Mouse (Mus musculus) yolk sac, embryonic 10.5 days (tissue): ENCODE results near the gene Fbxo22.

Source experiments
- DNase-seq: peaks from one replicate; pipeline ENCODE4 v3.0.0-alpha.2; 2017; ENCODE audit warnings: low spot score

The Fbxo22 gene

DNA sequence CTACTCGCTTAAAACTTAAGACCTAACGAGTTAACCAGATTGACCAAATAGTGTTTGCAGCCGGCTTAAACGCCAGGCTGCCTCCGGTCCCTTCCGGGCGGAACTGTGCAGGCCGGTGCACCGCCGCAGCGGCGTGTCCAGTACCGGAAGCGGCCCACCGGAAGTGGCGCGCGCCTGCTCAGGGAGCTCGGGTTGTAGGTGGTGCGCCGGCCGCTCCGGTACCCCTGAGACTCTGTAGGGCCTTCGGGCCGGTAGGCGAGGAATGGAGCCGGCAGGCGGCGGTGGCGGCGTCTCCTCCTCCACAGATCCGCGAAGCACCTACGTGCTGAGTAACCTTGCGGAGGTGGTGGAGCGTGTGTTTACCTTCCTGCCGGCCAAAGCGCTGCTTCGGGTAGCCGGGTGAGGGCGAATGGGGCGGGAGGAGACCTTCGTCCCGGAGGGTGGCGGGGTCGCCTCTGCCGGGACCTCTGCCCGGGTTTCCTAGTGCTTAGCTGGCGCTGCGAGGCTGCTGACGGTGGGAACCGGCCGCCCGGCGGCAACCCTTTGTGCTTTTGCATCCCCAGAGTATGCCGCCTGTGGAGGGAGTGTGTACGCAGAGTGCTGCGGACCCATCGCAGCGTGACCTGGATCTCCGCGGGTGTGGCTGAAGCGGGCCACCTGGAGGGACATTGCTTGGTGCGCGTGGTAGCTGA lies at the start of gene Fbxo22:
TSS of gene Fbxo22 (plus strand) at position 136 of the 692 bp plus-strand sequence.
- DNase-seq, result peak; percentile 91

DNA sequence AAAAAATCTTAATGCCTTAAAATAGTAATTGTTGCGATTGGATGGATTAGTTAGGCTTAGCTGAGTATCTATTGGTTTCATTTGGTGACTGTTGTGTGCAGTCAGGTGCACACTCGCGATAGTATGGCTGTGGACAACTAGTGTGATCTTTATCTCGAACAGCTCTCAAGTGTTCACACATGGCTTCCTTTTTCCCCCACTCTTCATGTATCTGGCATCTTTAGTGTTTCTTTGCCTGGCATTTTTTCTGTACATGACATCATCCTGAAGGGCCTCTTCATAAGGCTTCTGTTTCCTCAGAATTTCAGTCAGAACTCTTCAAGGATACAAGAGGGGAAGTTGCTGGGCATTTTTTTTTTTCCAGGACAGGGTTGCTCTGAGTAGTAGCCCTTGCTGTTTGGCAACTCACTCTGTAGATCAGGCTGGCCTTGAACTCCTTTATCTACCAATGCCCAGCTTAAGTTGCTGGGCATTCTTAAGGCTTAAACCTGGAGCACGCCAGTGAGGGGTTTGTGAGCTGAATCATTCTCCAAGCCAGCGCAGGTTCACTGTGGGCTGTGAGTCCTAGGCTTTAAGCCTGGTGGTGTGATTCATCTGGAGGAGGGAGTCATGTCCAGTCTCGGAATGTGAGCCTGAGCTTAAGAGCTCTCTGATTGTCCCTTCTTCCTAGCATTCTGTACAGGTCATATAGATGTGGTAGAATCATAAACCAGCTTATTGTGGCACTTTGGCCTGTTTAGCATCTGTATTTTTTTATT lies 37.9 kb upstream of the Fbxo22 start:
- DNase-seq, result no peak

DNA sequence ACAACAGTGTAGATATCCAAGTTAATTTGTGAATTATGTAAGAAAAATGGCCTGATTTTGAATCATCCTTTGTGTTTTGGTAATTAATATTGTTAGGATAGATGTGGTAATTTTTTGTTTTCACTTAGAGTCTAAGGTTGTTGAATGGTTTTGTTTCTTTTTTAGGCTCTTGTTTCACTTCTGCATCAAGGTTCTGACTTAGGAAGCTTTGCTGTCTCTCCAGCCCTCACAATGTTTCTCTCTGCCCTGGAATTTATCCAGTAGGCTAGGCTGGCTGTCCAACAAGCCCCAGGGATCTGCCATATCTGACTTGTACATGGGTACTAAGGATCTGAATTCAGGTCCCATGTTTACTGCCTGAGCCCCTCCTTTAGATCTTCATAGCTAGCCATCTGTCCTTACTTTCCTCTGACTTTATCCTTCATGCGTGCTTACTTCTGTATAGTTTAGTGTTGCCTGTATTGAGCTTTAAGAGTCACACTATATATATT lies 36.5 kb upstream of the Fbxo22 start:
- DNase-seq, result no peak

DNA sequence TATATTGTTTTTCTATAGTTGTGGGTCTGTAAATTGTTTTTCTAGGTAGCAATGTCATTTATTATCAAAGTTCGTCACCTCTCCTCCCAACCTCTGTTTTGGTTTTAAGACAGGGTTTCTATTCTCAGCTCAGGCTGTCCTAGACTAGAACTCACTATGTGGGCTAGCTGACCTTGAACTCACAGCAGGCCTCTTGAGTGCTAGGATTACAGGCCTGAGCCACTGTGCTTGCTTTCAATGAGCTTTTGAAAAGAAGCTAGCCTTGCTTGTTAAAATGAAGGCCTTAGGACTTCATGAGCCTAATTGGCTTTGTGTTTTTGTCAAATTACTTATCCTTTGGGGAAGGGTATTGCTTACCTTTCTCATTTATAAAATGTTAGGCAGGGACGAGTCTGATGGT lies 34.5 kb upstream of the Fbxo22 start:
- no peak for DNase-seq

DNA sequence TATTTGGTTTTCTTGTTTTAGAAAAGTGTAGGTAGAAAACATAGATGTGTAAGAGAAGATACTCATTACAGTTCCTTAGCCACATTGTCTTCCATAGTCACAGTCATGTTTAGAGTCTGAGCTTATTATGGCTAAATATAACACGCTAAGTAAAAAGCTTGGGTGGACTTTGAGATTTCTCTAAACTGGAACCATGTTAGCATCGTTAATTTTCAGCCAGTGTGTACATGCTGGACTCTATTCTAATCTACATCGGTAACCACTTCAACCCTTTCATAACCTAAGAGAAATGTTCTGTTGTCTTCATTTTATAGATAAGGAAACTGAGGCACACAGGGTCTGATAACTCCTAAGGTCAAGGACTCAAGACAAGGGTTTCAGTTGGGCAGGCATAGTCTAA lies 12.8 kb upstream of the Fbxo22 start:
- no peak for DNase-seq

DNA sequence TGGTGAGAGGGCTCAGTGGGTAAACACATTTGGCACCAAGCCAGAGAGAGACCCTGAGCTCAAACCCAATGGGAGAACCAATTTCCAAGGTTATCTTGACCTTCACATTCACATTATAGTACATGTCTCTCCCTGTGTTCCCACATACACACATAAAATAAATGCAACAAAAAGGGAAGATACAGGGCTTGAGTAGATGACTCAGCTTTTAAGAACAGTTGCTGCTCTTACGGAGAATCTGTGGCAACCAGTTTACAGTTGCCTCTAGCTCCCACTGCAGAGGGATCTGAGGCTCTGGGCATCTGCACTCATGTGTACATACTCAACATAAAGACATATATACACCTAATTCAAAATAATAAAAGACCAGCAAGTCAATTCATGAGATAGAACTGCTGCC lies 10.5 kb upstream of the Fbxo22 start:
- no peak for DNase-seq

DNA sequence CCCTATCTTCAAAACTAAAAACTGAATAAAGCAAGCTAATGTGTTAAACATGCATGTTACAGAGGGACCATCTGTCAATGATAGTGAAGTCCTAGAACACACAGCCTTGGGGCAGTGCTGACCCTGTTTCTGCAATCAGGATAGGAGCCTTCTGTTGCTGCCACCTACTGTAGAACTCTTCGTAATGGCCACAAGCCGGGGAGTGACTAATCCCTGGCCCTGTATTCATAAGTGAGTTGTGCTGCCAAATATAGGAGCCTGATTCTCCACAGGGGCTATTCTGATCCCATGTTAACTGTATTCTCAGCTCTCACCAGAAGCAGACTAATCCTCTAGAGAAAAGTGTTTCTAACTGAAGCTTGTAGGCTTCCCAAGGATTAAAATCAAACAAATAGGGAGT lies 9.4 kb upstream of the Fbxo22 start:
- no peak for DNase-seq

DNA sequence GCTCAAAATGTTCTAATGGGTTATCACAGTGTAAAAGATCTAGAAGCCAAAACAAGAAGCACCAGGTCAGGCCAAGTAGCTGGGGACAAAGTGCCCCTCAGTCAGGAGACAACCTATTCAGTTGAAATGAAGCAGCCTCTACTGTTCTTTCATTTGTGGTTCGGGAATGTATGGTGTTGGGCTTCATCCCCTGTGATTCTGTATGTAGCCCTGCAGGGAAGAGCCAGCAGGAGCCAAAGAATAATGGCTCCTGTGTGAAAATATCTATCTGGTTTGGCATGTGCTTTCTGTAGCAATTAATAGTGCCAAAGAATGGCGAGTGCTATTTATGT lies 301 bp upstream of the Fbxo22 start:
- DNase-seq, result no peak

DNA sequence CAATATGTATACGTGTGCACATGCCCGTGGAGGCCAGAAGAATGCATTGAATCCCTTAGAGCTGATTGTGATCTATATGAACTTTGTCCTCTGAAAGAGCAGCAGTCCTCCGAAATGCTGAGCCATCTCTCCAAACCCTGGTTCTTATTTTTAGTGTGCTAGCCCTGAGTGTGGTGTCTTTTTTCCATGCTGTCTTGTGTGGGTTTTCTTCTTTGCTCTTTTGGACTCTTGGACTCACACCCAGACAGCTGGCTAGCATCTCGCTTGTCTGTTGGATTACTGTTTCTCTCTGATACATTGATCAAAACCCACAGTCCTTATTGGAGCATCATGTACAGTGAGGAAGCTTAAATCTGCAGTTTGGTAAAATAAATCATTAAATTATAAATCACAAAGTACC lies 2.9 kb downstream of the Fbxo22 start:
- DNase-seq, result peak; percentile 72

DNA sequence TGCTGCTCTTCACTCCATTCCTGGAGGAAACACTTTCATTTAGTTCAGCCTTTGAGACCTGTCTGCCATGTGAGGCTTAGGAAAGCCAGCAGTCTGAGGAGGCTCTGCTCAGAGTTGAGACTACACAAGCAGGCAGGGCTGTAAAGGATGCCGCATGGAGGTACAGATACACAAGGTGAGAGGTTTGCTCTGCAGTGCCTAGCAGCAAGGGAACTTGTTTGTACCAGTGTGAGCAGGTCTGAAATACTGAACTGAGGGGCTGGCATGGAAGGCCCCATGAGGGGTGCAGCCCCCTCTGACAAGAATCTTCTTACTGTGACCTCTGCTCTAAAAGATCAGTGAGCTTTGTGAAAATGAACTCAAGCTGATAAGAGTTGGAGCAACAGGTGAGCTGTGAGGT lies 4.7 kb downstream of the Fbxo22 start:
- peak; percentile 81 for DNase-seq

DNA sequence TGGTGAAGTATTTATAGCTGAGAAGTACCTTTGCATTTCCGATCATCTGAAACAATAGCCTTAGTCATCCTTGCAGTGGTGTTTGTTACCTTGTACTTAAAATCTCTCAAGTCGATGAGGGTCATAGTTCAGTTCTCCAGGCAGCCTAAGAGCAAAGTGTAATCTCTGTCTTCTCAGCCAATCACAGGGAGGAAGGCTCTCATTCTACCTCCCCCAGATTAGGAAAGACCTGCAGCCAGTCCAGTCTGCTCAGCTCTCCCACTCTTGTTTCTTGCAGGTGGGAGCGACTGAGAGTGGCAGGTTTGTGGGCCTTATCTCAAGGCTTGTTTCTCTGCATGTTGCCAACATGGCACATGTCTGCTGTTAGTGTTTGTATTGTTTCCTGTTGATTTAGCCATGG lies 6.3 kb downstream of the Fbxo22 start:
- peak; percentile 74 for DNase-seq

DNA sequence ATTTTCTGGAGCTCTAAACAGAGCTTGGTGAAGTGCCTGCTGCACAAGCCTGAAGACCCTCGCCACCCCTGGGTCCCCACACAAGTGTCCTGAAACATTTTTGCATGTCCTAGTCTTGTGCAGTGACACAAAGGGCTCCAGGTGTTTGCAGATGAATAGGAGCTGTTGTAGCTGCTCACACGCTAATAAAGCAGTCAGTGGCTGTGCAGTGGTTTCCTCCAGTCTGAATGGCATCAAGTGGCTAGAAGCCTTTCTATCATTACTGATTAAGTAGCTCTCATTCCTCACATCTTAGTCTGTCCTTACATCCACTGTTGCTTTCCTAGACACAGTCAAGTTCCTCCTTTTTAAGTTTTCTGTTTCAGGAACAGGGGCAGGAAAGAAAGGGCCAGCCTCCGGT lies 6.9 kb downstream of the Fbxo22 start:
- no peak for DNase-seq

DNA sequence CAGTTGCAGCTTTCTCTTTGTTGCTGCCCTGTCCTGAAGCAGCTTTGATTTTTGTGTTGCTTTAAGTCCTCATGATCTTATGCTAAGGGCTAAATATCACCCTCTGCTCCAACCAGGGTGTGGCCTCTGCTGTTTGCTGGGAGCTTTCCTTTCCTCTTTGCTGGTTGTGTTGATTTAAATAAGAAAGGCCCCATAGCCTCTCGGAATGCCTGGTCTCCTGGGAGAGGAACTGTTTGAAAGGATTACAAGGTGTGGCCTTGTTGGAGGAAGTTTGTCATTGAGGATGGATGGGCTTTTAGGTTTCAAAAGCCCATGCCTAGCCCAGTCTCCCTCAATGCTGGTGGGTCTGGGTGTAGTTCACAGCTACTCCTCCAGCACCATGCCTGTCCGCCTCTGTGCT lies 7.4 kb downstream of the Fbxo22 start:
- no peak for DNase-seq

DNA sequence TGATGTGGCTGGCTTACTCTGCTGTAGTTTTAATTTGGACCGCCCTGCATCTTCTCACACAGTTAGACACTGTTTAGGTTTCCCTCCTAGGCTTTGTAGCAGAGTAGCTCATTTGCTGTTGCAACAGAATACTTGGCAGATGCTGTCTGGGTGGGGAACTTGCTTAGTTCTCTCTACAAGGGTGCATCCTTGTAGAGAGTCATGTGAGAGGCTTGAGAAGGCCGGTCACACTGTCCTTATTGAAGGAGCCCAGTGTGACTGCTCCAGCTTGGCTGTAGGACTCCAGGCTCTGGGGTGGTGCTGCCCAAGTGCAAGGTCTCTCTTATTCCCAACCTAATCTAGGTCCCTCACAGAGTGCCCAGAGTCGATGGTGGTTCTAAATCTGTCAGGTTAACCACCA lies 8.7 kb downstream of the Fbxo22 start:
- DNase-seq, result no peak

DNA sequence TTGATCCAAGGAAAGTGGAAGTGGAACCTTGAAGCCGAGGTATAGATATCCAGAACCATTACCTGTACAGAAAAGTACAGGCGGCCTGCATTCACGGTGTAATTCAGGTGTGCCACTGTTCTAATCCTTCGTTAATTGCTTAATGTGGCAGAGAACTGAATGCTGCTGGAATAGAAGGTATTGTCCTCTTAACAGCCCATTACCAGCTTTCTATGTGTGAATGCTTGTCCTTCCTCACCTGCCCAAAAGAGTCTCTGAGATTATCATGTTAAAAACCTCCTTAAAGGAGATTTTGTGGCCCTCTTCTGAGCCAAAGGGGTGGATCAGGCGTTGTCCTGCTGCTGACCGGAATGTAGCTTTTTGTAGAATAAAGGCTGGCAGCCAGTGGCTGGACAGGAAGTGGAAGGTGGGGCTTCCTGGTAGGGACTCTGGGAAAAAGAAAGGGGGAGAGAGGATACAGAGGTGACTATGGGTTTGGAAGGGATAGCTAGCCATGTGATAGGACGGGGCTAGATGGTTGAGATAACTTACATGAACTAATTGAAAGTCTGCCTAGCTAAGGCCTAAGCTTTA lies 16.5 kb downstream of the Fbxo22 start:
- DNase-seq, result no peak

DNA sequence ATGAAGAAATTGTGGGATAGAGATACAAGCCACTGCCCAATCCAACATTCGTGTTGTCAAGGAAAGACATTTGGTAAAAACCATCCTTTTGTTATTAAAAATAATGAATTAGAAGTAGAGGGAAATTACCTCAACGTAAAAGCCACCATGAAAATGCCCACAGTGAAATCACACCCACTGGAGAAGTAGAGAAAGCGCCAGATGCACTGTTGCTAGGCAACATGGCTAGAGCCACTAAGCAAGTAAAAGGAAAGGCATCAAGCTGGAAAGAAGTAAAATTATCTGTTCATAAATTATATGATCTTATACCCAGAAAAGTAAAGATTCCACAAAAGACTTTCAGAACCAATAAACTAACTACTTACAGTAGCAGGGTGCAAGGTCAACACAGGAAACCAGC lies 17.5 kb downstream of the Fbxo22 start:
- DNase-seq, result no peak

DNA sequence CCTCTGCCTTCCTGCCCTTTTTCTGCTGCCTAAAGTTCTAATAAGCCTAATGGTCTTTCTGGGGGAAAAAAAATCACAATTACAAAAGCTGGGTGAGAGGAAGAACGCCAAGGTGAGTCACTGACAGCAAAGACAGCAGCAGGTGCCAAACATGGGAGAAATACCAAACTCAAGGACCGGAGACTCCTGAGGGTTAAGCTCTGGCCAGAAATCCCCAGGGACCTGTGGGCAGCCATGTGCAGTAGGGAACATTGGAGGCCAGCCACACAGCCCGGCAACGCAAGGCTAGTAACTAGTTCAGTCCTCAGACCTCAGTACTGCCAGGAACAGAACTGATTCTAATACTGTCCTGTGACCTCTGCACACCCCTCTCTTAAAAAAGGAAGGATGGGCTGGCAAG lies 19.4 kb downstream of the Fbxo22 start:
- DNase-seq, result no peak

DNA sequence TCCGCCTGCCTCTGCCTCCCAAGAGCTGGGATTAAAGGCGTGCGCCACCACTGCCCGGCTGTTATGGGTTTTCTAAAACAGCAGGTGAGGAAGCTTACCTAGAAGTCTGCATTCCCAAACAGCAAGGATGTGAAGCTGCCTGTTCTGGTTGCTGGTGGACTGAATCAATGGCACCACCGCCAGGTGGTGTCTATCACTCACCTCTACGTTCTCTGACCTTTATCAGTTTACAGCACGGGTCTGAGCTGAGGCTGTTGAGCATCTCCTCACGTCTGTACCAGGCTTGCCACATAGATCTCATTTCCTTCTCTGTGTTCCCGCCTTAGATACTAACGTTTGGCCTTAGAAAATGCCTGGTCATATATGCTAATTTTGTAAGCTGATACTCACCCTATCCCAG lies 20.3 kb downstream of the Fbxo22 start:
- no peak for DNase-seq

DNA sequence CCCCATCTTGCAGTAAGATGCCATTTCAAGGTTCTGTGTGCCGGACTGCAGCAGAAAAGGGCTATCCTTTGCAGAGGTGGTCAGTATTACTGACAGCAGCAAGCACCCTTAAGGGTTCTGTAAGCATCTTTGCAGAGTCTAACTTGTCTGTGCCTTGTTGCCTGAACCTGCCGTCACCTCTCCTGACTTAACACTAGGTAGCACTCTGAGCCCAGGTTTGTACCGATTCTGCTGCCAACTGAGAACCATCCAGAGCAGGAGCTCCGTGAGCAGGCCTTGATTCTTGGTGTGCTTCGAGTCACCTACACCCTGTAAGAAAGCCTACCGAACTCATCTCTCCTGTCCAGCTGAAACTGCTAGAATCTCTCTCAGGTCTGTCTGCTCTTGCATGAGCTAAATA lies 22.8 kb downstream of the Fbxo22 start:
- DNase-seq, result no peak

DNA sequence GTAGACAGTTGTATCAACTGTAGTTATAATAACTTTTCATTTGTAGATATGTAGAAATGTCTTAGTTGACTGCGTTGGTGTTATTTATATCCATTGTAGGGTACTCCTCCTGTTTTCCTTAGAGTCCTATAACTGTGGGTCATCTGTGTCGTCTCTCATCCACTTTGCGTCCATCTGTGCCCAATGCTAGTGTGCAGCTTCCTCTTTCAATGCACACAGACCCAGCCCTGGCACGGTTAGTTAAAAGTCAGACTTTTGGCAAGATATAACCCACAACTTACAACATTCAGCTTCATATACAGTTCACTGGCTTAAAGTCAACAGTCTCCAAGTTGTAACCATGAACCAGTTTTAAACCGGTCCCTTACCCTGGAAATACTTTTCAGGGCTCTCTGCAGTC lies 23.4 kb downstream of the Fbxo22 start:
- DNase-seq, result no peak

DNA sequence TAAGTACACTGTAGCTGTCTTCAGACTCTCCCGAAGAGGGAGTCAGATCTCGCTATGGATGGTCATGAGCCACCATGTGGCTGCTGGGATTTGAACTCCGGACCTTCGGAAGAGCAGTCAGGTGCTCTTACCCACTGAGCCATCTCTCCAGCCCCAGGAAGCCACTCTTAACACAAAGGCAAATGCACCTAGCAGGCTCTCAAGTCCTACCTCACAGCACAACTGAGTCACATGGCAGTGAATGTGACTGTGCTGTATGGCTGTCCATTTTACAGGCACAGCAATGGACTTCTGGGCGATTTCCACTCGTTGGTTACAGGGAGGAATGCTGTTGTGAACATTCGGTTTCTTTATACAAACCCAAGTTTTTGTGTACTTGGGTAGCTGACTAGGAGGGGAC lies 23.9 kb downstream of the Fbxo22 start:
- no peak for DNase-seq

DNA sequence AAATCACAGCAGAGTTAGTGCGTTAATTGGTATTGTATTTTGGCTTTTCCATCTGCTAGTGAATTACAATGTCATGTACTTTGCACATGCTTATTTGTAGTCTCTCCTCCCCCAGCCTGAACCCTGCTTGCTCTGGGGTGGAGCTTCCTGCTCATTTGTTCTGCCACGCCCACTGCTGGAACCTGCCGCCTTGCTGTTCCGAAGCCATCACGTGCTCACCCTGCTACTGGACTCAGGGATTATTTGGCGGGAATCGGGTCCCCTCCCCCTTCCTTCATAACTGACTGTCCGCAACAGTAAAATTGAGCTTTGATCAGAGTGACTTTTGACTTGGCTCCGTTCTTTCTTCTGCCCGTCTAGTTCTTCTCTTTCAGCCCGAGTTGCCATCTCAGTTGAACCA lies 24.4 kb downstream of the Fbxo22 start:
- peak; percentile 26 for DNase-seq
